Mouse (Mus musculus): ENCODE measurements around the gene H2afj. TPM values are rescaled to one million over a fixed set of nuclear protein-coding genes. Genes with fewer than 3 reads are reported as not detected.
A peak's percentile ranks its signal among the peaks of the same experiment; 100 is the strongest.
"Not testable (repeated sequence)": the region's sequence is repeated elsewhere in the genome, so short reads cannot be mapped to it uniquely, and the experiment has no call there.

The H2afj gene
- total and polyA plus RNA-seq, 3 experiments, result 29.4 to 49.4 (median 30.1) TPM

- Histone ChIP-seq H3K27ac (no peak overlapping the region), H3K9ac (ENCODE audit: low read depth, low read length) (no peak overlapping the region), H3K4me3 (no peak overlapping the region), H3K4me1 (ENCODE audit: control insufficient read depth, insufficient read depth, low read length) (no peaks in the 10 kb centered on the region), H3K36me3 (ENCODE audit: control insufficient read depth, insufficient read depth, low read length) (no peaks in the 10 kb centered on the region), H3K79me2 (replicated peaks; ENCODE audit: control insufficient read depth, insufficient read depth, low read length) (no peaks in the 10 kb centered on the region), H3K27me3 (ENCODE audit: control insufficient read depth, insufficient read depth, low read length) (no peaks in the 10 kb centered on the region)
- TF ChIP-seq POLR2A (IDR thresholded peaks at IDR 0.05; ENCODE audit: insufficient read depth, low read depth, low read length), result no peak
- no peak for TF ChIP-seq EP300 (IDR thresholded peaks at IDR 0.05; ENCODE audit: insufficient read depth, low read depth, low read length)
- TF ChIP-seq CTCF (IDR thresholded peaks at IDR 0.05), result no peak
- intact Hi-C loops (cut with DNase I), result no loop called here
- WGBS, result 70% methylated on average over 1 of the region's 1 CpGs
- no peak for DNase-seq
These were observed 12.9 kb upstream of the H2afj start for GRCm38 (mm10) chr6:136795110-136795509.

DNA sequence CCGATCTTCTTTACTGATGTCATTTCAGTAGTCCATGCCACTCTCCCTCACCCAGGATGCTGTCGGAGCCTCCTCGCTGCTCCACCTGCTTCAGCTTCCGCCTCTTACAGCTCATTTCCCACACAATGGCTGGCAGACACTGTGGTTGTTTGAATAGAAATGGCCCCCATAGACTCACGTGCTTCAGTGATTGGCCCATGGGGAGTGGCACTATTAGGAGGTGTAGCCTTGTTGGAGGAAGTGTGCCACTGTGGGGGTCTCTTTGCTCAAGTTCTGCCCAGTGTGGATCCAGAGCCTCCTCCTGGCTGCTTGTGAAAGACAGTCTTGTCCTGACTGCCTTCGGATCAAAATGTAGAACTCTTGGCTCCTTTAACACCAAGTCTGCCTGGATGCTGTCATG lies 12.2 kb upstream of the H2afj start:
- Histone ChIP-seq H3K4me1 (ENCODE audit: control insufficient read depth, insufficient read depth, low read length) (no peaks in the 10 kb centered on the region), H3K4me3 (no peak overlapping the region), H3K27me3 (ENCODE audit: control insufficient read depth, insufficient read depth, low read length) (no peaks in the 10 kb centered on the region), H3K36me3 (ENCODE audit: control insufficient read depth, insufficient read depth, low read length) (no peaks in the 10 kb centered on the region), H3K79me2 (replicated peaks; ENCODE audit: control insufficient read depth, insufficient read depth, low read length) (no peaks in the 10 kb centered on the region), H3K27ac (no peak overlapping the region), H3K9ac (ENCODE audit: low read depth, low read length) (no peak overlapping the region)
- TF ChIP-seq EP300 (IDR thresholded peaks at IDR 0.05; ENCODE audit: insufficient read depth, low read depth, low read length) (no peak), CTCF (IDR thresholded peaks at IDR 0.05) (no peak), POLR2A (IDR thresholded peaks at IDR 0.05; ENCODE audit: insufficient read depth, low read depth, low read length) (no peak)
- no peak for DNase-seq
- intact Hi-C loops (cut with DNase I), result no loop called here
- WGBS, result 68% methylated on average over 6 of the region's 6 CpGs

DNA sequence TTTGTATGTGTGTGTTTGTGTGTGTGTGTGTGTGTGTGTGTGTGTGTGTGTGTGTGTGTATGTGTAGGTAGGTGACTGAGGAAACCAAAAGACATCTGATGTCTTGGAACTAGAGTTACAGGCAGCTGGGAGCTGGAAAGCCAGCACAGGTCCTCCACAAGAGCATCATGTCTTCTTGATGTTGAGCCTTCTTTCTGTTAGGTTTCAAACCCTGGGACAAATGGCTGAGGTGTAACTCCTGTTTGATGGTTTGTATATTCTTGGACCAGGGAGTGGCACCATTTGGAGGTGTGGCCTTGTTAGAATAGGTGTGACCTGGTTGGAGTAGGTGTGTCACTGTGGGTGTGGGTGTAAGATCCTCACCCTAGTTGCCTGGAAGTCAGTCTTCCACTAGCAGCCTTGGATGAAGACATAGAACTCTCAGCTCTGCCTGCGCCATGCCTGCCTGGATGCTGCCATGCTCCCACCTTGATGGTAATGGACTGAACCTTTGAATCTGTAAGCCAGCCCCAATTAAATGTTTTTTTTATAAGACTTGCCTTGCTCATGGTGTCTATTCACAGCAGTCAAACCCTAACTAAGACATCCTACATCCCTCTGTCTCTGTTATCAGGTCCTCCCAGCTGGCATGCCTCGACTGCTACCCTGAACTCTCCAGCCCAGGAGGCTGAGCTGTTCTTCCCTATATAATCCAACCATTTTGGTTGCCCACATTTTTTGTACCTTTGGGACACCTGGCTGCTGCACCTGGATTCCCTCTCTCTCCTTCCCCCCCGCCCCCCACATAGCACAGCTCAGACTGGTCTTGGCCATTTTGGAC lies 10.0 kb upstream of the H2afj start:
- H3K4me1 ChIP-seq (ENCODE audit: control insufficient read depth, insufficient read depth, low read length); intact Hi-C loops (cut with DNase I); H3K27me3 ChIP-seq (ENCODE audit: control insufficient read depth, insufficient read depth, low read length); H3K4me3 ChIP-seq; H3K27ac ChIP-seq; H3K36me3 ChIP-seq (ENCODE audit: control insufficient read depth, insufficient read depth, low read length); H3K9ac ChIP-seq (ENCODE audit: low read depth, low read length); H3K79me2 ChIP-seq (replicated peaks; ENCODE audit: control insufficient read depth, insufficient read depth, low read length); DNase-seq: not testable (repeated sequence)
- WGBS, result 75% methylated on average over 3 of the region's 3 CpGs

DNA sequence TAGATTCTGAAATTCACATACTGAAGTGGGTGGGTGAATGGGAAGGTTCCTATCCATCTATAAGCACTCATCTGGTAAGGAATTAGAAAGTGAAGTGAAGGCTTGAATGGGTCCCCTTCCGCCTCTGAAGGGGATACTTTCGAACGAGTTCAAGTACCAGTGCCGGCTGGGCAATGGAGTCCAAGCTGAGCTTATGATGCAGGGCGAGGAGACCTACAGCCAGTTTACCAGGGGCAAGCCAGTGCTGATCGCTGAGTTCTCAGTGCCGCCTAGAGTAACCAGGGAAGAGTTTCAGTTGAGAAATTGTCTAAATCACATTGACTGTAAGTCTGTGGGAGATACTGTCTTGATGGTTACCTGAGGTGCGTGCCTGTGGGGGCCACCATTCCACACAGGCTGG lies 7.3 kb upstream of the H2afj start:
- no peaks in the 10 kb centered on the region for H3K27me3 ChIP-seq (ENCODE audit: control insufficient read depth, insufficient read depth, low read length)
- 89% methylated on average over 8 of the region's 8 CpGs for WGBS
- no peak overlapping the region for H3K27ac ChIP-seq
- no peak for DNase-seq
- no peak overlapping the region for H3K9ac ChIP-seq (ENCODE audit: low read depth, low read length)
- TF ChIP-seq EP300 (IDR thresholded peaks at IDR 0.05; ENCODE audit: insufficient read depth, low read depth, low read length) (no peak), POLR2A (IDR thresholded peaks at IDR 0.05; ENCODE audit: insufficient read depth, low read depth, low read length) (no peak), CTCF (IDR thresholded peaks at IDR 0.05) (no peak)
- no peak overlapping the region for H3K4me3 ChIP-seq
- H3K4me1 ChIP-seq (ENCODE audit: control insufficient read depth, insufficient read depth, low read length), result peaks cover 4% of the 10 kb centered on the region
- no peaks in the 10 kb centered on the region for H3K36me3 ChIP-seq (ENCODE audit: control insufficient read depth, insufficient read depth, low read length)
- intact Hi-C loops (cut with DNase I), result no loop called here
- H3K79me2 ChIP-seq (replicated peaks; ENCODE audit: control insufficient read depth, insufficient read depth, low read length), result no peaks in the 10 kb centered on the region

DNA sequence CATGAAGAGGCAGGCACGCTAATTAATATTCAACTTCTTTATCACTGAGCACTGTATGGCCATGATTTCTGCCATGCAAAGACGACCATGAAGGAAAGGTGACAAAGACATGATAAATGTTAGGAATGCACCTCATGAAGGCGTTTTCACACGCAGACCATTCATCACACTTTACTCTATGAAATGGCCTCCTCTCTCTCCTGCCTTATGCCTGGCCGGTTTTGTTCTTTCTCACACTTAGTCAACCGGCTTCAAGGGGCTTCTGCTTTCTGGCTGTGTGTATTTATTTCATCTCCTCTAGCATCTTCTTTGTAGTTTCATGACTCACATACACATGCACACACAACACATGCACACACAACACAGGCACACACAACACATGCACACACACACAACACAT lies 6.8 kb upstream of the H2afj start:
- WGBS, result 81% methylated on average over 6 of the region's 6 CpGs
- no peak overlapping the region for H3K4me3 ChIP-seq
- no peaks in the 10 kb centered on the region for H3K27me3 ChIP-seq (ENCODE audit: control insufficient read depth, insufficient read depth, low read length)
- H3K27ac ChIP-seq, result no peak overlapping the region
- no peaks in the 10 kb centered on the region for H3K79me2 ChIP-seq (replicated peaks; ENCODE audit: control insufficient read depth, insufficient read depth, low read length)
- DNase-seq, result no peak
- peaks cover 4% of the 10 kb centered on the region for H3K4me1 ChIP-seq (ENCODE audit: control insufficient read depth, insufficient read depth, low read length)
- TF ChIP-seq CTCF (IDR thresholded peaks at IDR 0.05) (no peak), POLR2A (IDR thresholded peaks at IDR 0.05; ENCODE audit: insufficient read depth, low read depth, low read length) (no peak)
- intact Hi-C loops (cut with DNase I), result no loop called here
- H3K9ac ChIP-seq (ENCODE audit: low read depth, low read length), result no peak overlapping the region
- H3K36me3 ChIP-seq (ENCODE audit: control insufficient read depth, insufficient read depth, low read length), result no peaks in the 10 kb centered on the region

- 9% methylated on average over 12 of the region's 12 CpGs for whole genome bisulfite sequencing
- peak overlapping the region; percentile 71 for H3K4me3 ChIP-seq
- intact Hi-C loops (cut with DNase I), result no loop called here
- peaks cover 4% of the 10 kb centered on the region for H3K4me1 ChIP-seq (ENCODE audit: control insufficient read depth, insufficient read depth, low read length)
- peak overlapping the region; percentile 99 for H3K27ac ChIP-seq
- TF ChIP-seq CTCF (IDR thresholded peaks at IDR 0.05), result no peak
- no peak for TF ChIP-seq POLR2A (IDR thresholded peaks at IDR 0.05; ENCODE audit: insufficient read depth, low read depth, low read length)
- no peak for TF ChIP-seq EP300 (IDR thresholded peaks at IDR 0.05; ENCODE audit: insufficient read depth, low read depth, low read length)
- H3K27me3 ChIP-seq (ENCODE audit: control insufficient read depth, insufficient read depth, low read length), result no peaks in the 10 kb centered on the region
- no peak for DNase-seq
- H3K79me2 ChIP-seq (replicated peaks; ENCODE audit: control insufficient read depth, insufficient read depth, low read length), result no peaks in the 10 kb centered on the region
- no peaks in the 10 kb centered on the region for H3K36me3 ChIP-seq (ENCODE audit: control insufficient read depth, insufficient read depth, low read length)
- peak overlapping the region; percentile 24; the same call in 1 of the 2 replicates for H3K9ac ChIP-seq (ENCODE audit: low read depth, low read length)
These were observed 4.8 kb upstream of the H2afj start for GRCm38 (mm10) chr6:136803093-136803738.
